Mouse (Mus musculus) spleen, adult 12 weeks (tissue): ENCODE results near the gene Dnhd1.

ENCODE experiments used
- DNase-seq: peaks from one replicate; pipeline ENCODE4 v3.0.0; 2022; ENCODE audit warnings: low spot score

Gene Dnhd1

DNA sequence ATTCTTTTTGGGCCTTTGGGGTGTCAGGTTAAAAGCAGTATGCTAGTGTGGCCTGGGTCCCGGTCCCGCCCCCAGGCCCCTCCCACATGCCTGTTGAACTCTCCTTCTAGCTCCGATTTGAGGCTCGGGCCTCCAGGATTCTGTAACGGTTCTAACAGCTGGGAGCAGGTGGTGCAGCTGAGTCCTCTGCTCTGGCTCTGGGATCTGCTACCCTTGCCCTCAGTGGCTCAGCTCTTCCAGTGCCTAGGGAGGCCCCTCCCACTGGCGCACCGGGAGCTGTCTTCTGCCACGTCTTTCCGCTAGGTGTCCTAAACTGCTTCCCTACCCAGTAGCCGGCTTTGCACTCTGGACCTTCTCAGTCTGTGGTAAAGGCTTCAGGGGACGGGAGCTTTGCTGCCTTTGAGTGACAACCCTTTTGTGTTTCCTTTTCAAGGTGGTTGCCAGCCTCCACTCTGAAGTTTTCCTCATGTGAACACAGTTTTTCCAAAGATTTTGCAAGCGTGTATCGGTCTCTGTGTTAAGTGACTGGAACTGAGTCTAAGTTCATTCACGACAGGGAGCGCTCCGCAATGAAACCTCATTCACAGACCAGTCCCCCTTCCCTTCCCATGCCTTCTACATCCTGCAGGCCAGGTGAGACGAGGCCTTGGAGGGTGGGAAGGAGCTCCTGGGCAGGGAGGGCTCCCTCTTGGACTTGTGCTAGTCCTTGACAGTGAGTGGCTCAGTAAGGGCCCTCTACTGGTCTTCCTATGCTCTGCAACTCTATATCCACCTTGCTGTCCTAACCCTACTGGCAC, at the start of gene Dnhd1:
Gene Dnhd1, plus strand, starts transcription at position 189 of the 797 bp plus-strand sequence.
- DNase-seq = peak; percentile 46

DNA sequence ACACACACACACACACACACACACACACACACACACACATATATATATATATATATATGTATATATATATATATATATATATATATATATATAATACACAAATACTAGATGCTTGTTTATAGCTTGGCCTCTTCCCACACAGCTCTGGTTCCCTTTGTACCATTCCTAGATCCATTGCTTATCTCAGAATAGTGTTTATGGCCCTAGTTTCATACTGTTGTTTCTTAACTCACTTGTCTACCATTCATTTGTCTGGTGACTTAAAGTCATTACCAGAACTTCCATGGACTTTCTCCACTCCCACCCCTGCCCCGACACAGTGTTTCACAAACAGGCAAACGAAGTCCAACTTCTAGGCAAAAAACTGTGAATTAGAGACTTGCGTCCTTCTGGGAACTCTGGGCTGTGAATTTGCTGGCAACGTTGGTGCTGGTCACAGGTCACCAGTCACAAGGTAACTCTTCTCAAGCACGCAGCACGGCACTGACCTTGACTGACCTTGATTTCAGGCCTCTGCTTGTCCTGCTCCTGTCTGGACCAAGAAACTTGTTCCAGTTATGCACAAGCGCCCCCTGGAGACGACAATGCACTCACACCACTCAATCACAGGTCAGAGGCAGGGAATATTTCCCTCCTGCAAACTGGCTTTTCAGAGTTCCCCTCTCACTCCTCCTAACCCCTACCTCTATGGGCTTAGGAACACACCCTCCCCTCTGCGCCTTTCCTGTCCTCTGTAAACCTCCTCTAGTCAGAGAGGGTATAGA, 47.6 kb upstream of the Dnhd1 start:
- no peak for DNase-seq

DNA sequence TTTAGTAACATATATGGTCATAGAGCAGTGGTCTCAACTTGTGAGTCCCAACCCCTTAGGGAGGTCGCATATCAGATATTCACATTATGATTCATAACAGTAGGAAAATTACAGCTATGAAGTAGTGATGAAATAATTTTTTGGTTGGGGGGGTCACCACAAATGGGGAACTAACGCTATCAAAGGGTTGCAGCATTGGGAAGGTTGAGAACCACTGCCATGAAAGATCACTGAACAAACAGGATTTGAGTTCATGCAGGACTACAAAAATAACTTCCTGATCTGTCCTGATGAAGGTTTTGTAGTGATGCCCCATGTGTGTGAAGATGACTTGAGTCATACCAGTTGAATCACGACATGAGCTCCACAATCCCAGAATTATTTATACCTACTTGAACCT, 42.2 kb upstream of the Dnhd1 start:
- DNase-seq = no peak

DNA sequence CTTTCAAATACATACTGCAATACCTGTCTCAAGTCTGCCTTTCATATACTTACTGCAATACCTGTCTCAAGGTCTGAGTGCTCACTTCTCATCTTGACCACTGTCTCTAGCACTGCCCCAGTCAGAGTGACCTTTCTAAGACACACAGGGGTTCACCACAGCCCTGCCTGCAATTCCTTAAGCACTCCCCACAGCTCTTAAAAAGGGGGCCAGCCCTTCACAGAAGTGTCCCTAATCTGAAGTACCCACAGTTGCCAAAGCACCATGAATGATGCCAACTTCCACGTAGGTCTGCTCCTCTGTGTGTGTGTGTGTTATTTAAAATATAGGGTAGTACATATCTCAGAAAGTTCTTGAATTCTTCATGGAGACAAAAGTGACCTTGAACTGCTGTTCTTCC, 38.9 kb upstream of the Dnhd1 start:
- DNase-seq = no peak

DNA sequence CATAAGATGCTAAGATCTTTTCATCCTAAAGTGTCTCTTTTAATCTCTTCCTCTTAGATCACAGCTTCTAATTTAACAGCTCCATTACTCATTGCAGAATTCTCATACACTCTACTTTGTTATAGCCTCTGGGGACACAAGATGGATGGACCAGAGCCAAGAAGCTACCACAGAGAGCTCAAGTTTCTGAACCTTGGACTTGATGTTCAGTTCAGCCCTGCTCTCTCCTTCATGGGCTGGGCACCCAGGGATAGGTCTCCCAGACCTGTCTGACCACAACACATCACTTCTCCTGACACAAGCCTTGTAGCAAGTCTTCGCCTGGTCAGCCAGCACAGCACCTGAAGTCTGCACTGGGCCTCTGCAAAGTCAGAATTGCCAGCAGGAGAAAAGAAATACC, 36.2 kb upstream of the Dnhd1 start:
- no peak for DNase-seq

DNA sequence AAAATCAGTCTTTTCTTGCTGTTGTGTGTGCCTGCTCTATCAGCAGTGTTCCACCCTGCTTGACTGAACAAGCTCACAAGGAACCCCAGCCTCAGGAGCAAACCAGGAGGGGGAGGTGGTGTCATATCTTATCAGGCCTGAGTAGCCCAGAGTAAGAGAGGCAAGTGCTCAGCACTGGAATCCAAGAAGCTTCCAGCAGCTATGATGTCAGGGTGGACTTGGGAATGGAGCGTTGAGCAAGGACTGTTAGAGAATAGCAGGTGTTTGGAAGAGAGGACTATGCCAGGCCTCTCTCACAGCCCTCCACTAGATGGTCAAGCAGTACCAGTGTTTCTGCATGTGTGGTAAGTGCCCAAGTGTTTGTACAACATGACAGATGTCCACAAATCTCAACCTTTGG, 34.9 kb upstream of the Dnhd1 start:
- DNase-seq = no peak

DNA sequence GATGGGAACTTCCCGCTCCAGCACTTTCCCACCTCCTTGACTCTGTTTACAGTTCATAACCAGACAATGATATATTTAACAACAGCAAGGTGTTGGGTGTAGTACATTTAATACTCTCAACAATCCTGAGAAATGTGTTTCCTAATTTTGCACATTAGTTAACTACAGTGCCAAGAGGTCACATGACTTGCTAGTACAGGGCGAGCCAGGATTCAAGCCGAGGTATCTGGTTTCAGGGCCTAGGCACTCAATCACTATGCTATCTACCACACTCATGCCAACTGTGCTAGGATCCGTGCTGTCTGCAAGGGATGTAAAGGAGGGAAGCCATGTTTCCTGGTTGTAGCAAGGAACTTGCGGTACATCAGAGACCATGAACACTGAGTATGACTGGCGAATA, 34.1 kb upstream of the Dnhd1 start:
- DNase-seq = no peak

DNA sequence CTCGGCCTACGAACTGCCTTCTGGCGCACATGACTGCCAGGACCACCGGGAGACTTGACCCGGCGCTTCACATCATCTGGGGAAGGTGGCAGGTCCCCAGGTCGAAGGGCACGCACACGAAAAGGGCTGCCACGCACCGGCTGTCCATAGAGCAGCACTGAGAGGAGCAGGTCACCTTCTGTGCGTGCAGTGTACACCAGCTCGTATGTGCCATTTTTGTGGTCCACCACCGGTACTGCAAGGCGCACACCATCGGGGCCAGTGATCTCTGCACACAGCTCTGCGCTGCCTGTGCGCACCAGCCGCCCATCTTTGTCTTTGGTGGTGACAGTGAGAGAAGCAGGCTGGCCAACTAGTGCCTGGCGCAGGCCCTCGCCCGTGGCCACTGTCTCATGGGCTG, 32.8 kb upstream of the Dnhd1 start:
- DNase-seq = no peak

DNA sequence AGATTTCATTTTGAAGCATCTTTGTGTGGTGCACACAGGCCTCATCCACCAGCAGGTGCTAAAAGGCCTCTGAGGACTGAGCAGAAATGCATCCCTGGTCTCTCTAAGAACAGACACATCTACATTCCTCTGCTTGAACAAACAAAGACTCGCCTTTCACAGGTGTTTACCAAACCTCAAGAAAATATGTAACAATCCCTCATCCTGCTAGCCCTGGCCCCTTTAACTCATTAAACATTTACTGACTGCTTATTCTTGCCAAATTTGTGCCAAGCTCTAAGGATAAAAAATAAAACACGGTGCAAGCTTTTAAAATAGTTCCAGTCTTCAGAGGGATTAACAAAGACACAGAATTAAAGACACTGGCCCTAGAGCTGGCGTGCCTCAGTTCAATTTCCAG, 30.9 kb upstream of the Dnhd1 start:
- no peak for DNase-seq

DNA sequence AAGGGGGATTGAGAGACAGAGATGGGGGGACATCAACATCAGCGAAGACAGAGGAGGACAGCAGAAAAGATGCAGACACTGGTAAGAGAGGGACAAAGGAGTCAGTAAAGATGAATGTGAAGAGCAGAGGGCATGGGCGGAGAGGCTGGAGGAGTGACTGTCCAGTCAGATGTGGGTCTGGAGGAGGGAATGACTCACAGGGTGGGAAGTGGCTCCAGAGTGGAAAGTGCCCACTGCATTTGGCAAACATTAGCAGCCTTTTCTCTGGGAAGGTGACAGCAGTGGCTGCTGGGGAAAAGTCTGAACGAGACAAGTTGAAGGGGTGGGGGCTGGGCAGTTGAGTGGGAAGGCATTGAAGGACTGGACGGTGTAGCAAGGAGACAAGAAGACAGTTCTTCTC, 29.6 kb upstream of the Dnhd1 start:
- no peak for DNase-seq

DNA sequence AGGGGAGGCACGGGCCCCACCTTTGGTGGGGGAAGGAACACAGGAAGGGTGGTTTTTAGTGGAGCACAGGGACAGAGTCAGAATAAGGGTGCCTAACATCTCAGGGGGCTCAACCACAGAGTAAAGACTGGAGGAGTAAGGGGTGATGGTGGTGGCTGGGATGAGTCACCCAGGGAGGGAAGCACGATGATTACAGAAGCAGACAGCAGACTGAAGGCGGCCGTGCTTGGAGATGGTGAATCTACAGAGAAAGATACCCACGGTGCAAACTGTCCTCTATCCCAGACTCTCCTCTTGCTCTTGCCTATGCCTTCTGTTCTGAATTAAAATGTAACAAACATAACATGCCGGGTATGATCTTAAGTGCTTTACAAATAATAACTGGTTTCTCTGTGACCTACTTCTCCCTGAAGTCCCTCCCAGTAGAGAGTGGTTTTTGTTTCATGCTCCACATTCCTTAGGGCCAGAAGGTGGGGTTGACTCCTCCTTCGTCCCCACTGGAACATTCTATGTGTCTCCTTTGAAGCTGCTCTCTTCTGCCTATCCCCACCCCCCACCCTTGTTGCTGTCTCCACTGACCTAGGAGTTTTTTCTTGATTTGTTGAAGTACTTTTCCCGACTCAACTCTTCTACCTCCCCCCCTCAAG, 28.9 kb upstream of the Dnhd1 start:
- DNase-seq = no peak

DNA sequence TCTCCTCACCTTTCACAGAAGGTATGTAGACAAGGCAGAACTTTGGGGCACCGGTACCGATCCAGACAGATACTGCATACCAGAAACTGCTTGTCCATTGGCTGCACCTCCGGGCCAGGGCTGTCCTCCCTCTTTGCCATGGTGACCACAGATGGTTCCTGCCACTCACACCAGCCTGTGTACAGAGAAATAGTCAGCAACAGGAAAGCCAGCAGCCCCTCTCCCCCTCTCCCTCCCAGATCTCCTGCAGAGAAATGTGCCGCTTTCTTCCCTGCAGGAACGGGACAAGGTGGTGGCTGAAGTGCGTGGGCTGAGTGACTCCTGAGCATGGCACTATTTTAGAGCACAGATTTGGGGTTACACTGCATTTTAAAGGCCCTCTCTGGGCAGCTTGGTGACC, 25.2 kb upstream of the Dnhd1 start:
- no peak for DNase-seq

DNA sequence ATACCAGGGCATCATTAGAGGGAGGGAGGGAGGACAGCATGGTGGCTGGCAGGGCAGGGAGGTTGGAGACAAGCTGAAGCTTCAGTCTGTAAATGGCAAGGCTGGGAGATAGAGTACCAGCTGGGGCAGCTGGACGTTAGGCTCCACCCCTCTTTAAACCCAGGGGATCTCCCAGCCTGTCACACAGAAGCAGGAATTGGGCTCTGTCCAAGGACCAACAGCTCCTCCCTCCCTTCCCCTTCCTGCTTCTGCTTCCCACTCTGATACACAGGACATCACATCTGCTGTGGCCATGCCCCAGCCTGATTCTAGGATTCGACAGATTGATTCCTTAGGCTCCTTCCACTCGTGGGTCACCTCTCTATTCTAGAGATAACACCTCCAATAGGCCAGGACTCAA, 22.0 kb upstream of the Dnhd1 start:
- DNase-seq = no peak

DNA sequence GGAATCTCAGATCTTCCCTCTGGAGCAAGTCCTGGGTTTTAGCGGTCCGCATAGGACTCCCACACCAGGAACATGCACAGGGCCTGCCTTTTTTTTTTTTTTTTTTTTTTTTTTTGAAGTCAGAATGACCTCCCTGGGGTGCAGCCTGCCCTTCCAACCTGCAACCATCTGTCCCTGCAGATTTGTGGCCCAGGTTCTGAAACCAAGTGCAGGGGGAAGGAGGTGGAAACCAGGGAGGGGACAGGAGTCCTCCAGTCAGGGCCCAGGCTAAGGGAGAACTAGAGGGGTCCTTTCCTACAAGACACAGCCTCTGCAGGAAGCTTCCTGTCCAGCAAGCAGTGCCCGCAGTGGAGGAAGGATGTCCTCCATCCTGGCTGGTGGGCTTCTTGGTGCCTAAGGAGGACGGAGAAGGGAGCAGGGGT, 18.1 kb upstream of the Dnhd1 start:
- no peak for DNase-seq

DNA sequence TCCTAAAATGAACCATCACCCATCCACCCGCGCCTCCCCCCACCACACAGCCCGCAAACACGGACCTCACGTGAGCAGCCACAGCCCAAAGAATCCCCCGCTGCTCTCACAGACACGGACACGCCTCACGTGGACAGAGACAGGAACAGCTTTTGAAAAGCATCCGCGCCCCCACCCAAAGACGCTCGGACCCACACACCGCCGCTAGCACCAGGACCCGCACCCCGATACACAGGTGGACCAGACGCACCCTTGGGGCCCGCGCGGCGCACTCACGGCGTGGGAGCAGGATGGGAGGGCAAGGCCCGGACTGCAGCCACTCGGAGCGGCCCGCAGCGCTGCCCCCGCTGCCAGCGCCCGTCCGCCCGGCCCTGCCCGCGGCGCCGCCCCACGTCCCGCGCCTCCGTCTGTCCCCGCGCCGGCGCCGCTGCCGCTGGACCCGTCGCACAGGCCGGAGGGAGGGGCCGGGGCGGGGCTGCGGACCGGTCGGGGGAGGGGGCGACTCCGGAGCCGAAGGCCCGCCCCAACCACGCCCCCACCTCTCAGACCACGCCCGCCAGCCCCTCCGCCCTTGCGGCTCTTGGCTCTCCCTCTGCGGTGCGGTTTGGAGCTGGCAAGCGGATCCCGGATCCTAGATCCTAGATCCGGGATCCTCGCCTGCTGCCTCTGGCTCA, 17.4 kb upstream of the Dnhd1 start, which contains the start of gene Trim3:
Gene Trim3, minus strand, starts transcription at position 445 of the 674 bp plus-strand sequence.
- peak; percentile 70 for DNase-seq

DNA sequence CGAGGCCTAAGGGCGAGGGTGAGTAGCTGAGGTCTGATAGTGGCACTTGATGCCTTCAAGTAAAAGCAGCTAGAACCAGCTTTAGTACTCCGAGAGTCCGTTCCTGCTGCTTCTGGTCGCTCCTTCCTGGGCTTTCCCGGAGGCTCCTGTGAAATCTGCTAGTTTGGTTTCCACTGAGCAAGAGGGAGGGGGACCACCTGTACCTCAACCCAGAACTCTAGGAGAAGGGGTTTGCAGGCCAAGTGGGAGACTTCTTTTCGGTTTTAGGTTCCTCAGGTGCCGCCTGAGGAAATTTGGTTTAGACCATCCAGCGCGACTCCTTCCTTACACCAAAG, 16.9 kb upstream of the Dnhd1 start:
- no peak for DNase-seq

DNA sequence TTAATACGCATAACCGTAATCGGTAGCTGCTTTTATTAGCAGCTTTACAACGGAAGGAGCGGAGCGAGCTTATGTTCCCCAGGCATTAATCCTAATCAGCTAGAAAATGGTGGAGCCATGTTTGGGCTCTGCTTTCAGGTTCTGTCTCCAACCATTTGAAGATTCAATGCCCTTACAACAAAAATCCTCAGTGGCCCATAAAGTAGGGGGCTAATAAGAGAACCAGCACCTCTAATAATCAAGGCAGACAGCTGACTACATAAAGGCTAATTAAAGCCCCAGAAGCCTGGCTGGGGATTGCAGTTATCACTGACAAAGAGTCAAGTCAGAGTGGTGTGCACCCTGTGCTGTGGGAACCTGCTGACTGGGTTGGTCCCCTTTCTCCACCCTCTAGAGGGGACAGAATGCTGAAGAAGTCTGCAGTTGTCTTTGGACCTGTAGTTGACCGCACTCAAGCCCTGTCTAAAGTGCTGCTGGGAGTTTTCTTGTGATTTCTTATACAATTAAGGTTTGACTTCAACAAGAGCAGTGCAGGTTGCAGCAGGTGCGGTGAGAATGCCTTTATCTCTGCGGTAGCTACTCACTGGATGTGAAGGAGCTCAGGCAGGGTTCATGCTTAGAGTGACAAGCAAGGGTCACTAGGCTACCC, 16.2 kb upstream of the Dnhd1 start:
- no peak for DNase-seq

DNA sequence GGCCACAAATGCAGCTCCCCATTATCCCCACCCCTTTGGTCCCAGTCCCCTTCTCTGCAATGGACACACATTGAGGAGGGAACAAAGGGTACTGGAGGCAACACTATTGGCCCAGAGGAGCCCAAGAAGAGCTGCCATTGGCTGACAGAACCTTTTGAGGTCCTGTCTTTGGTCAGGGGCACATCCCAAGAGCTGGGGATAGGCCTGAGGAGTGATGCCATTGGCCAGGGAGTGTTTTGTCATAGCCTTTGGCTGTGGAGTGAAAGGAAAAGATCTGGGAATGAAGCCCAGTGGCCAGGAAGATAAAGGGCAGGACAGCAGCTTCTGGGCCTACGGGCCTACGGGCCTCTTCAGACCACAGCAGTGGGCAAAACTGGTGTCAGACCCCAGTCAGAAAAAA, 14.9 kb upstream of the Dnhd1 start:
- DNase-seq = no peak

DNA sequence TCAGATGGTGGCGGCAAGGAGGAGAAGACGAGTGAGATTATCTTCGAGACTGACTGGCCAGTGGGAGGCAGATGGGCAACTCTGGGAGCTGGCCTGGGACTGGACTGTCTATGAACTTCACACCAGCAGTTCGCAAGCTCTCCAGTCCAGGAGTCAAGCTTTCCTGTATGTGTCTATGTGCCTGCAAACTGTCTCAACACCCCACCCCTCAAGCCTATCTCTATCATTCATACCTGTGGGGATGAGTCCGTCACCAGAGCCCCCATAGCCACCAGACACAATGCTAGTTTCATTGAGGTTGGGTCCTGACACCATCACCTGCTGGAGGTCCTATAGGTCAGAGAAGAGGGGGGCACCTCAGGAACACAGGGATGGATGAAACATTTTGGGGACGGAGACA, 11.9 kb upstream of the Dnhd1 start:
- no peak for DNase-seq

DNA sequence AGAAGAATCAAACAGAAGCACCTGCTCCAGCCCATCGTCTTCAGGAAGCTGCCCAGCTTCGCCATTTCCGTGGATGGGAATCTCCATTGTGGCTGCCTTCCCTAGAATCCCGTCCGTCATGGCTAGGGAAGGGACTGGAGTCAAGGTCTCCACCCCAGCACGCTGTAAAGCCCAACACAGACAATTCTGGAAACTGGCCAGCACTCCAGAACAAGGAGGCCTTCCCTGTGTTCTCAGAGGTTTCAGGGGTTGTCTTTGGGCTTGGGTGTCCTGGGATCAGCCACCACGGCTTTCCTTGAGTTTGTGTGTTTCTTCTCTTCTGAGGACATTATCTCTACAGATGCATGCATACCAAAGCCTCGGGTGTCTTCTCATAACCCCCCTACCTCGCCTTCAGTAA, 11.3 kb upstream of the Dnhd1 start:
- DNase-seq = no peak

DNA sequence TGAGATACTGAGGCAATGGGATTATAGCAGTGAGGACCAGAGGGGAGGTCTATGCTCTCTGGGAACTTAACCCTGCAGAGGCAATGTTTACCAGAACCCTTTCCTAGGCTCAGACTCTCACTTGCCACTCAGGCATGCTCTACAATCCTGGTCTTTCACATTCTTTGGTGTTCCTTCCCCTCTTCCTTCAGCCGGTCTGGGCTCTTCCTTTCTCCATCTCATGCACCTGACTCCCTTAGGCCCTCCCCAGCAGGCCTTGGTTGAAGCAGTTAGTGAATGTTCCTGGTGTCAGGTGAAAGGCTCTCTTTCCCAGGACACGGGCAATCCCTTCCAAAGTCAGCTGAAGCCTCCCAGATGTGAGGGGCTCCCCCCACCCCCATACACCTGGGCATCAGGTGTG, 10.9 kb upstream of the Dnhd1 start, which contains the start of gene Timm10b:
Gene Timm10b, plus strand, starts transcription at position 301 of the 400 bp plus-strand sequence.
- DNase-seq = no peak
